Mouse (Mus musculus) hindlimb bud, embryonic 11.5 days (tissue): ENCODE measurements at regions not wholly inside any gene's neighbourhood (a gene's known extent, or its start where the extent isn't known, plus 50 kb on each side); places are given as distances from the start of the nearest gene placed in this dataset.

ENCODE experiments used
- DNase-seq: peaks from one replicate; pipeline ENCODE4 v3.0.0-alpha.2; 2012; ENCODE audit warnings: low read depth, low spot score; ENCODE audit errors: extremely low spot score

- no peak for DNase-seq
Observed at GRCm38 (mm10) chr13:41694749-41695419, 89.2 kb downstream of the Tmem170b start.

DNA sequence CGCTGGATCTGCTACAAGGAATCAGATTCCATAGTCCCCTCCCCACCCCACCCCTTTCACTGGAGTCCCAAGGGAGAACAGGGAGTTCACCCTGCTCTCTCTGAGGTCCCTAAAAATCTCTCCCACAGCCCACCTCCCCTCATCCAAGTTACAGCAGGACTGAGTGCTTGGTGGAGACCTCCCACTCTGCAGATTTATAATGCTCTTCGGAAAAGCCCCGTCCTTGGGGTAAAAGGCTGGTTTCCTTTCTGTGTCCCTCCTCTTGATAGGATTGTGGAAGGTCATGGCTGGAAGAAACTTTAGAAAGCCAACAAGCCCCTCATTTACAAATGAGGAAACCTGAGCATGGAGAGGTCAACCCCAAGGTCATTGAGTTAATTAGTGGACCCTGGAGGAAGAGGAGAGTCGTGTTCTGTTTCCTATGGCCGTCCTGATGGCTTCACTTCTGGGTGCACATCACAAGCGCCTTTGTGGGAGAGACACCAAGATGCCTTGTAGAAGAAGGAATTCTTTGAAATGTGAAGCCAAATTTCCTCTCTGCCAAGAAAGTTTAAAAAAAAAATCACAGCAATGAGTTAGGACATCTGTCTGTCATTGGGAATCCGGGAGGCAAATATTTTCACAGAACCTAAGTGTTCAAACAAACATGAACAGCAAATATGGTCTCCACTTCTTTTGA is 91.2 kb downstream of the Tmem170b start:
- DNase-seq, result no peak

DNA sequence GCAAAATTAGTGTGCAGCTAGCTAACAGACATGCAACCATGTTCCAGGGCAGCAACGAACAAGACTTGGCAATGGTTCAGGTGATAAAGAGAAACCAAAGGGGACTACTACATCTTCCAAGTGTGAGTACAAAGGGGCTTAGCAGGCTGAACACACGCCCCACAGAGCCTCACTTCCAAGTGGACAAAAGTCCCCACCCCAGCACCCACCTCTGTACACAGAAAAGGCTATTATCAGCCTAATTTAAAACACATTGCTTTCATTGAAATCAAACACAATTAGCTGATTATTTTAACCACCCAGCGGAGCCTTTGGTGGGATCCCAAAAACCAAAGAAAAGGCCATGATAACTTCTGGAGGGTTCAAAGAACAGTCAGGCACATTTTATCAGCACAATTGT is 95.6 kb downstream of the Tmem170b start:
- DNase-seq, result no peak

DNA sequence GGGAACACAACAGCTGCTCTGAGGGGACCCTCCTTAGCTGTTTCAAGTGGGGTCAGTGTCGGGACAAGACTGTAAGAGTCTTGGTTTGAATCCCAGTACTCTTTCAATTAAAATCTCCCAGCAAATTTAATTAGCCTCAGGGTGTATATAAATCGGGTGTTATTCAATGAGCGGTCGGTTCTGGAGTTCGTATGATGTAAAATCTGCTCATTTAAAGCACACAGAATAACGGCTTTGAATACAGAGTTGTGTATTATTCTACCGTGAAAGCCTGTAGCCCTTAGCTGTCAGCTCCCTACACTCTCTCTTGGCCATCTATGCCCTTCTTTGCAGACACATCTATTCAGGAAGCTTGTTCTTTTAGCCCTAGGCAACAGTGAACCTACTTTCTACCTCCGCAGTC is 96.1 kb downstream of the Tmem170b start:
- DNase-seq, result no peak

DNA sequence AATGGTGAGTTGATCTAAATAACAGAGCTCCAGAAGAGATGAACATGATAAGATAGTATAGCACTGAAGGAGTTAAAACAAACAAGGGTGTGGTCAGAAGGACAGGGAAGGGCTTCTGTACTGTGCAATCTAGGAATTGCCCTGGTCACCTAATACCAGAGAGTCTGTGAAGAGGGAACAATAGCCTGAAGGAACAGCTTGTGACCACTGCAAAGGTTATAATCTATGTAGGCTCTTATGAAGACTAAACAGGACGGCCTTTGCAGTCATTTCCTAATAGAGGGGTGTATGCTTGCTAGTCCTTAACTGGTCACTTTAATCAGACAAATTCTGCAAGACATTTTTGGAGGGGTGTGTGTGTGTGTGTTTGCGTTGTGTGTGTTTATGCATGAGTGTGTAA is 97.5 kb downstream of the Tmem170b start:
- no peak for DNase-seq

GRCm38 (mm10) chr13:41703618-41704017 is 97.9 kb downstream of the Tmem170b start:
- no peak for DNase-seq

DNA sequence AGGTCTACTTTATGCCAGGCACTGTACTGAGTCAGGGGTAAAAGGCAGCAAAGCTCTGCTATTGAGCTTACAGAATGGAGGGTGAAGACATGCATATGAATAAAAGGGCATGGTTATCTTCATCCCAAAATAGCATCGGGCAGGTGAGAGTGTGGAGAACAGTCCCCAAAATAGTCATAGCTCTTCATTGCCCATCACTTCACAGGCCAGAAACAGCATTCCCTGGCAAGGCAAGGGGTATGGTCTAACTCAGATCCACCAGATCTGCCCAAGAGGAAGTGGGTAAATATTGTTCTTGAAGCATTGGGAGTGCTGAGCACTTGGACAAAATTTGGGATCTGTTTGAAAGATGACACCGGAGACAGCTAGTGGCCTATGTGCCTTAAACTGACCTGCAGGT is 99.1 kb downstream of the Tmem170b start:
- no peak for DNase-seq

DNA sequence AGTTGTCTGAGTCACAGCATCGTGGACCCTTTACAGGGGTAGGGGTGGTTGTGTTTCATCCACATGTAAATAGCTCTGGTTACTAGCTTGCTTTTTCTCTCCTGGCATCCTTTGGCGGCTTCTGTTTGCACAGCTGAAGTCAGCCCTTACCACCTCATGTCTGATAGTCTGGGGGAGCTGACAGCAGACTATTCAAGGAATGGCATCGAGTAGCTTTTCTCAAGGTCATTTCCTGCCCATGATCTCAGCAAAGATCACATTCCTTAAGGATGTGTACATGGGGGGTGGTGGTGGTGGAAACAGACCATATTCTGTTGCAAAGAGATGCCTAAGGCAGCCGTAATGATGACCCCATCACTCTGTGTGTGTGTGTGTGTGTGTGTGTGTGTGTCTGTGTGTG is 99.9 kb downstream of the Tmem170b start:
- no peak for DNase-seq

DNA sequence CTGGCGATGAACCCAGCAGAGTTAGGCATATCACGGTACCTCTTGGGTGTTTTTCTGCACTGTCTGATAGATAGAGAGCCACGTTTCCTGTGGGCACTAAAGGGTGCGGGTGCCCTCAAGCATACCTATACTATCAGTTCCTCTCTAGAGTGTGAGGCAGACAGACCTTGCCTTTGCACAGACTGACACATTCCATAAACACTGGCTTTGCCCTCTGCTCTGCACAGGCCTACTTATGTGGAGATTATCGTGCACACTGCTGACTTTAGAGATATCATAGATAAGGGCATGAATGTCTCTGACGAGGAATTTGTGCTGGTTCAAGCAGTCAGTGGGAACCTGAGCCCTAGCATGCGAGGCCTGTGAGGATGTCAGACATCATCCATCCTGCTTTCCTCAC is 102.1 kb downstream of the Tmem170b start:
- DNase-seq, result no peak

- DNase-seq, result no peak
Observed at GRCm38 (mm10) chr13:41709071-41709470, 103.4 kb downstream of the Tmem170b start.

DNA sequence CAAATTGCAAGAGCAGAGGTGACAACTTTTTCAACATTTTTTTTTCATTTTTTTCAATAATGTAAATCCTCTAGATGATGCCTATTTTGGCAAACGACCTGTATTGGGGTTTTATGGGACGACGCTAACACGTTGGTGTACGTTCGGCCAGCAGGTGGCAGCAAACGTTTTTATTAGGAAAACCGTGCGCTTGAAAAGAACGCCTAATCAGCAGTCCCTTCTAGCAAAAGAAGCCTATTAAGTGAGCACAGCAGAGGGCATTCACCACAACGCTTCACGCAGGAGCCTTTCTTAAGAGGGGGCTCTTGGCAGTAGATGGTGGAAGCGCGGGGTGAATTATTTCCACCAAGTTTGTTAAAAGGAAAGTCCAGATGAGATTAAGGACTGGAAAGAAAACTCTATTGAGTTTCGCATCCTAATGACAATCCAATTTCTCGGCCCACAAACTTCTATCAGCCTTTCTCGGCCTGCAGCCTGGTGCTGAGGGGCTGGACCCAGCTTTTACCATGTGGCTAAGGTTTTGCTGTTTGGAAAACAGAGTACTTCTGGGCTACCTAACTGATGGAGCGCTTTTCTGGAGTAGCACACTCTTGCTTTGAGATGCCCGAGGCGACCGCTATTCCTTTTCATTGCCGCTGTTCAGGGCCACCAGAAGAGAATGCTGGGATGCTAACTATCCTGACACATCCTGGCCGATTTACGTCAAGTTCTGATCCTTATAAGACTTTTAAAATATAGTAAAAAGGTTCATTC is 103.9 kb downstream of the Tmem170b start:
- DNase-seq, result peak; percentile 74

DNA sequence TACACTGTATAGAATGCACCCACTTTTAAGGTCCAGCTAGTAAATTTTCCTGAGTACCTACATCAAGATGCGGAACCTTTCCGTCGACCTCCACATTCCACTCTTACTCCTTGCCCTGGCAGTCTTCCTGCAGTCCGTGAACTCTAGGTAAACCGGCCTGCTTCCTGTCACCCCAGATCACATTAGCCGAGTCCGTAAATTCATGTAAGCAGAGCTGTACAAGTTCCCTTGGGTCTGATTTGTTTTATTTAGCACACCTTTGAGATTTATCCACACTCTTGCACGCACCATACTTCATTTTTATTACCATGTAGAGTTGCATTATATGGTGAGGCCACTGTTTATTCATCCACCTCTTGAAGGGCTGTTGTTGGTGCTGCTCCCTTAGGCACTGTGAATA is 106.9 kb downstream of the Tmem170b start:
- peak; percentile 42 for DNase-seq
